Mouse (Mus musculus): ENCODE measurements around the gene Efcab12. TPM values are rescaled to one million over a fixed set of nuclear protein-coding genes. Genes with fewer than 3 reads are reported as not detected.

Gene Efcab12
- polyA plus RNA-seq, 1 experiment from 2014 or later = 0.51 TPM

GRCm38 (mm10) chr6:115782781-115783180, 55.4 kb downstream of the Efcab12 start:
- Histone ChIP-seq H3K27ac (no peak overlapping the region), H3K4me2 (no peak overlapping the region), H3K36me3 (peaks cover 94% of the 10 kb centered on the region), H3K4me3 (replicated peaks) (no peak overlapping the region), H3K4me1 (replicated peaks) (no peaks in the 10 kb centered on the region), H3K9ac (replicated peaks) (no peak overlapping the region), H3K27me3 (no peaks in the 10 kb centered on the region), H3K9me3 (no peaks in the 10 kb centered on the region)
- ATAC-seq (ENCODE audit: insufficient number of reproducible peaks, insufficient read depth, low FRiP score, low TSS enrichment, low read depth) = no peak
- 97% methylated on average over 3 of the region's 3 CpGs for WGBS

DNA sequence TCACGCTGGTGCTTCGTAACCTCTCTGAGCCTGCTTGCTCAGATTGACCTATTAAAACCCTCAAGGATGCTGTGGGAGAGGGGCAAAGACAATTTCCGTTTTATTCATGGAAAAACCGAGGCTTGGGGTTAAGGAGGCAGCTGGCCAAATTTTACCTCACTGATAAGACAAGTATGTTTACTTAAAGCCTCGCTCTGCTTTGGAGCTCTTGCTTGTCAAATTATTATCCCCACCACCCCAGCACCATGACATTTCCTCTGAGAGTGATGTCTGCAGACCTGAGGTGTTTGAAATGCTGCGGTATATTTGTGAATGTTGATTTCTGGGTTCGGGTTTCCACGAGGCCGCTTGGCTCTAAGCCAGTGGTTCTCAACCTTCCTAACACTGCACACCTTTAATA, 61.8 kb downstream of the Efcab12 start:
- 64% methylated on average over 9 of the region's 9 CpGs for WGBS
- no peaks in the 10 kb centered on the region for H3K27me3 ChIP-seq
- H3K27ac ChIP-seq = no peak overlapping the region; the same call in 1 of the 2 replicates
- H3K36me3 ChIP-seq = peaks cover 37% of the 10 kb centered on the region
- H3K9ac ChIP-seq (replicated peaks) = 0 out of 2 replicates have a peak overlapping the region, but pooled peaks have one; percentile 18
- peak overlapping the region; percentile 98 for H3K4me2 ChIP-seq
- H3K9me3 ChIP-seq = no peaks in the 10 kb centered on the region
- H3K4me1 ChIP-seq (replicated peaks) = peaks cover 20% of the 10 kb centered on the region
- H3K4me3 ChIP-seq (replicated peaks) = peak overlapping the region; percentile 79
- ATAC-seq (ENCODE audit: insufficient number of reproducible peaks, insufficient read depth, low FRiP score, low TSS enrichment, low read depth) = no peak

DNA sequence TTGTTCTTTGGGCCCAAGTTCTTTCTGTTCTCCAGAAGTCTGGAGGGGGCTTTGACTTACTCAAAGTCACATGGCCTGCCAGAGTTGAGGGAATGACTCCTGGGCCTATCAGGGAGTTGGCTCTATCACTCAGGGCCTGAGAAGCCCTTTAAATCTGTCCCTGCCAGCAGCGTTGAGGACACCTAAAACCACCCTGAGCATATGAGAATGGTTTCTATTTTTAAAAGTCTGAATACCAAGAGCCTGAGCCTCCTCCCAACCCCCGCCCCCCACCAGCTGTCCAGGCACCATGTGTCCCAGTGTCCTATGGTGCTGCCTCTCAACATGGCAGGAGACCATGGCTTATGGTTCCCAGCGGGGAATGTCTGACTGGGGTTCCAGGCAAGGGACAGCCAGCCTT, 62.4 kb downstream of the Efcab12 start:
- Histone ChIP-seq H3K4me3 (replicated peaks) (peak overlapping the region; percentile 79), H3K27me3 (no peaks in the 10 kb centered on the region), H3K9me3 (no peaks in the 10 kb centered on the region), H3K9ac (replicated peaks) (peak overlapping the region; percentile 83), H3K4me2 (peak overlapping the region; percentile 98), H3K27ac (peak overlapping the region; percentile 88; the same call in 1 of the 2 replicates), H3K36me3 (peaks cover 32% of the 10 kb centered on the region), H3K4me1 (replicated peaks) (peaks cover 20% of the 10 kb centered on the region)
- 44% methylated on average over 3 of the region's 3 CpGs for WGBS
- no peak for ATAC-seq (ENCODE audit: insufficient number of reproducible peaks, insufficient read depth, low FRiP score, low TSS enrichment, low read depth)

GRCm38 (mm10) chr6:115774501-115774921, 63.7 kb downstream of the Efcab12 start, which contains the start of gene Cand2:
TSS of gene Cand2 (plus strand) at chr6:115774538.
- H3K4me1 ChIP-seq (replicated peaks) = peaks cover 20% of the 10 kb centered on the region
- H3K4me2 ChIP-seq = peak within 1 kb of the TSS; percentile 98
- H3K27me3 ChIP-seq = no peaks in the 10 kb centered on the region
- WGBS = 2% methylated on average over 16 of the region's 28 CpGs
- peak; percentile 88 for ATAC-seq (ENCODE audit: insufficient number of reproducible peaks, insufficient read depth, low FRiP score, low TSS enrichment, low read depth)
- H3K9ac ChIP-seq (replicated peaks) = peak within 1 kb of the TSS; percentile 83
- H3K4me3 ChIP-seq (replicated peaks) = peak within 1 kb of the TSS; percentile 79
- H3K36me3 ChIP-seq = peaks cover 19% of the 10 kb centered on the region
- H3K9me3 ChIP-seq = no peaks in the 10 kb centered on the region
- peak within 1 kb of the TSS; percentile 88 for H3K27ac ChIP-seq

DNA sequence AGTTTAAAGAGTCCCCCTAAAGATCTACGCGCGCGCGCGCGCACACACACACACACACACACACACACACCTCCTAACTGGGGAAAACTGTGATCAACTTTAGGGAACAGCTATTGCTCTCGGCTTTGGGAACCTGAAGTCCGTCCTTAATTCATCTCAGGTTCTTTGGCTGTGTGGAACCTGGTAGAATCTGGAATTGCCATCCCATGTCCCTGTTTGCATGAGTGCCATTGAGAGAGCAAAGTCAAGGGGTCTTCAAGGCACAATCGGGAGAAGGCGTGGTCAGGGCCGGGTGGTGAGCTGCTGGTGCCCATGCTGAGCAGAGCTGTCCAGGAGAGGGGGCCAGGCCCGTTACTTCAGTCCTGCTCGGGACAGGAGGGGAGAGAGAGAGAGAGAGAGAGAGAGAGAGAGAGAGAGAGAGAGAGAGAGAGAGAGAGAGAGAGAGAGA, 64.2 kb downstream of the Efcab12 start:
- WGBS = 2% methylated on average over 14 of the region's 14 CpGs
- Histone ChIP-seq H3K9ac (replicated peaks) (peak overlapping the region; percentile 51), H3K27me3 (no peaks in the 10 kb centered on the region), H3K4me2 (peak overlapping the region; percentile 98), H3K27ac (peak overlapping the region; percentile 88), H3K4me3 (replicated peaks) (peak overlapping the region; percentile 79), H3K4me1 (replicated peaks) (peaks cover 20% of the 10 kb centered on the region), H3K36me3 (peaks cover 16% of the 10 kb centered on the region), H3K9me3 (no peaks in the 10 kb centered on the region)
- peak; percentile 71; the same call in 1 of the 2 replicates for ATAC-seq (ENCODE audit: insufficient number of reproducible peaks, insufficient read depth, low FRiP score, low TSS enrichment, low read depth)

DNA sequence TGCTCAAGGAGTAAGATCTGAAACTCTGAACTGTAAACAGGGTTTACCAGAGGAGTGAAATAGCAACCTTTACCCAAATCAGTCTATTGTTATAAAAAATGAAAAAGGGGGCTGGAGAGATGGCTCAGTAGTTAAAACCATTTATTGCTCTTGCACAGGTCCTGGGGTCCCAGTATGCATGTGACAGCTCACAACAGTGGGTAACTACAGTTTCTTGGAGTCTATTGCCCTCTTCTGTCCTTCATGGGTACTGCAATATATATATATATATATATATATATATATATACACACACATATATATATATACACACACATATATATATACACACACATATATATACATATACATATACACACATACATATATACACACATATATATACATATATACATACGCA, 65.6 kb downstream of the Efcab12 start:
- 75% methylated on average over 1 of the region's 1 CpGs for WGBS
- H3K27me3 ChIP-seq = no peaks in the 10 kb centered on the region

DNA sequence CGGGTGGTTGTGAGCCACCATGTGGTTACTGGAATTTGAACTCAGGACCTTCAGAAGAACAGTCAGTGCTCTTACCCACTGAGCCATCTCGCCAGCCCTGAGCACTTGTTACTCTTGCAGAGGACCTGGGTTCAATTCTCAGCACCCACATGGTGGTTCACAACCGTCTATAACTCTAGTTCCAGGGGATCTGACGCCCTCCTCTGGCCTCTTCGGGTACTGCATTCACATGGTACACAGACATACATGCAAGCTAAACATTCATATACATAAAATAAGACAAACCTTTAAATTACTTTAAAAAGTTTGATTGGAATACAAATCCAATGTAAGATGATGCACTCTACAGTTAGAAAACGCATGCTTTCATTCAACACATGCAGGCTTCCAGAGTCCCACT, 66.0 kb downstream of the Efcab12 start:
- ATAC-seq (ENCODE audit: insufficient number of reproducible peaks, insufficient read depth, low FRiP score, low TSS enrichment, low read depth) = no peak
- WGBS = 79% methylated on average over 6 of the region's 6 CpGs

More for the DNA sequence above, 65.6 kb downstream of the Efcab12 start:
- Histone ChIP-seq H3K4me3 (replicated peaks) (no peak overlapping the region), H3K9ac (replicated peaks) (no peak overlapping the region), H3K4me1 (replicated peaks) (peaks cover 25% of the 10 kb centered on the region), H3K4me2 (no peak overlapping the region), H3K27ac (no peak overlapping the region), H3K9me3 (no peaks in the 10 kb centered on the region), H3K36me3 (0 out of 2 replicates have a peak, but pooled peaks cover 7% of the 10 kb centered on the region)
- no peak for ATAC-seq (ENCODE audit: insufficient number of reproducible peaks, insufficient read depth, low FRiP score, low TSS enrichment, low read depth)

DNA sequence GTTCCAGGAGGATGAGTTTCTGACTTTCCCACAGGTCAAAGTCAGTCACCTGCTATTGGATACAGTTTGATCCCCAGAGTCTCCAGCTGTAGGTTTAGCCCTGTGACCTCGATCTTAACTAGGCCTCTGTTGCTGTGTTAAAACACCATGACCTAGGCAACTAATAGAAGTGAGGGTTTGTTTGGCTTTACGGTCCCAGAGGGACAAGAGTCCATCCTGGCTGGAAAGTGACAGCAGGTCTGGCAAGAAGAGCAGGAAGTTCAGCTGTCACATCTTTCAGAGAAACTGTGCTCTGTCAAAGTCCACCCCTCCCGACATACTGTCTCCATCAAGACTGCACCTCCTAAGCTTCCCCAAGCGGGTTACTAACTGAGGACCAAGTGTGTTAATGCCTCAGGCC, 67.4 kb downstream of the Efcab12 start:
- no peaks in the 10 kb centered on the region for H3K9me3 ChIP-seq
- no peak overlapping the region for H3K4me3 ChIP-seq (replicated peaks)
- WGBS = 69% methylated on average over 4 of the region's 4 CpGs
- H3K9ac ChIP-seq (replicated peaks) = no peak overlapping the region
- no peaks in the 10 kb centered on the region for H3K27me3 ChIP-seq
- no peak for ATAC-seq (ENCODE audit: insufficient number of reproducible peaks, insufficient read depth, low FRiP score, low TSS enrichment, low read depth)
- no peak overlapping the region for H3K4me2 ChIP-seq
- no peak overlapping the region for H3K27ac ChIP-seq
- no peaks in the 10 kb centered on the region for H3K36me3 ChIP-seq
- peaks cover 11% of the 10 kb centered on the region for H3K4me1 ChIP-seq (replicated peaks)

More for the DNA sequence above, 66.0 kb downstream of the Efcab12 start:
- Histone ChIP-seq H3K27ac (no peak overlapping the region), H3K9ac (replicated peaks) (no peak overlapping the region), H3K4me3 (replicated peaks) (no peak overlapping the region), H3K9me3 (no peaks in the 10 kb centered on the region), H3K36me3 (0 out of 2 replicates have a peak, but pooled peaks cover 3% of the 10 kb centered on the region), H3K27me3 (no peaks in the 10 kb centered on the region), H3K4me1 (replicated peaks) (peaks cover 25% of the 10 kb centered on the region), H3K4me2 (no peak overlapping the region)

DNA sequence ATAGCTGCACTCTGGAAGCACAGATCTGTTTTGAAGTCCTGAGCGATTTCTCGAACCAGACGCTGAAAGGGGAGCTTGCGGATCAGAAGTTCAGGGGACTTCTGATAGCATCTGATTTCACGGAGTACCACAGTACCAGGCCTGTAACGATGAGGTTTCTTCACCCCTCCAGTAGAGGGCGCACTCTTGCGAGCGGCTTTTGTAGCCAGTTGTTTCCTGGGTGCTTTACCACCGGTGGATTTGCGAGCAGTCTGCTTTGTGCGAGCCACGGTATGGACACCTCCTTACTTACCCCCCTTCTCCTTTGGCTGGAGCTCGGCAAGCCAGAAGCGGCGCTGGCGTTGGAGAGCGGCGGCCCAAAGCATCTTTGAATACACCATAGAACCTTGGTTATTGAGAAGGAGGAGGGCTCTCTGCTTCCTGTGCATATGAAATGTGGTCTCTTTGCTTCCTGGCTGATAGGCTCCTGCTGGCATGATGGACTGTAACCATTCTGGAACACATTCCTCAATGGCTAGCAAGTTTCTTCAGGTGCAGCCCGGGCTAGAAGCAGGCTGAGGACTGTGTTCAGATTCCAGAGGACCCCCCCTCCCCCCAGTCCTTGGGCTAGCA, 68.0 kb downstream of the Efcab12 start:
- Histone ChIP-seq H3K27me3 (no peaks in the 10 kb centered on the region), H3K27ac (no peak overlapping the region), H3K4me2 (no peak overlapping the region), H3K4me3 (replicated peaks) (no peak overlapping the region), H3K4me1 (replicated peaks) (peaks cover 5% of the 10 kb centered on the region), H3K36me3 (no peaks in the 10 kb centered on the region), H3K9me3 (no peaks in the 10 kb centered on the region), H3K9ac (replicated peaks) (no peak overlapping the region)
- 85% methylated on average over 20 of the region's 20 CpGs for WGBS
- no peak for ATAC-seq (ENCODE audit: insufficient number of reproducible peaks, insufficient read depth, low FRiP score, low TSS enrichment, low read depth)

- 74% methylated on average over 4 of the region's 4 CpGs for WGBS
- H3K9ac ChIP-seq (replicated peaks) = no peak overlapping the region
- H3K9me3 ChIP-seq = no peaks in the 10 kb centered on the region
- H3K4me1 ChIP-seq (replicated peaks) = peaks cover 15% of the 10 kb centered on the region
- peak overlapping the region; percentile 37; the same call in 1 of the 2 replicates for H3K27ac ChIP-seq
- ATAC-seq (ENCODE audit: insufficient number of reproducible peaks, insufficient read depth, low FRiP score, low TSS enrichment, low read depth) = no peak
- no peak overlapping the region for H3K4me3 ChIP-seq (replicated peaks)
- H3K36me3 ChIP-seq = no peaks in the 10 kb centered on the region
- no peak overlapping the region for H3K4me2 ChIP-seq
- H3K27me3 ChIP-seq = no peaks in the 10 kb centered on the region
These were observed 70.0 kb downstream of the Efcab12 start for GRCm38 (mm10) chr6:115768207-115768606.

DNA sequence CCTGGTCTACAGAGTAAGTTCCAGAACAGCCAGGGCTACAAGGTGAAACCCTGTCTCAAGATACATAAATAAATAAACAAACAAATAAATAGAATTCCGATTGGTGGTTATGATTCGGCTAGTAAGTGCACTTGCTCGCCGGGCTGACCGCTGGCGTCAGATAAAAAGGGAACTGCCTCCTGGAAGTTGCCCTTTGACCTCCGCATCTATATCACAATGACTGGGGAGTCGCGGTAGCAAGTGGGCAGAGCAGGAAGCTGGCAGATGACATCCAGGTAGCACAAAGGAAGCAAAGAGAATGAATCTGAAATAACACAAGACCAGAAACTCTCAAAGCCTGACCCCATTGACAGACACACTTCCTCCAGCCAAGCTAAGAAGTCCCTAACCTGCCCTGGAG, 70.9 kb downstream of the Efcab12 start:
- Histone ChIP-seq H3K27me3 (no peaks in the 10 kb centered on the region), H3K9ac (replicated peaks) (no peak overlapping the region), H3K4me3 (replicated peaks) (no peak overlapping the region), H3K9me3 (no peaks in the 10 kb centered on the region), H3K36me3 (no peaks in the 10 kb centered on the region), H3K4me2 (no peak overlapping the region), H3K27ac (peak overlapping the region; percentile 17; the same call in 1 of the 2 replicates), H3K4me1 (replicated peaks) (peaks cover 20% of the 10 kb centered on the region)
- WGBS = 58% methylated on average over 9 of the region's 9 CpGs
- no peak for ATAC-seq (ENCODE audit: insufficient number of reproducible peaks, insufficient read depth, low FRiP score, low TSS enrichment, low read depth)

Data from limb, embryonic 12.5 days (tissue).